In genomic region chr16:94311931-94312330, GRCm38 (mm10) we compare ENCODE assay signal across 7 mouse cellular contexts. TPM values are rescaled to one million over a fixed set of nuclear protein-coding genes. Genes with fewer than 3 reads are reported as not detected.
DNase-seq lines count a peak whose midpoint lies in the region; ATAC-seq and TF ChIP-seq lines count a peak whose summit lies in the region.

No protein-coding gene starts in this region.

- H3K4me2 ChIP-seq in kidney, postnatal 0 days (ENCODE audit: low read length), result peak overlapping the region; percentile 65
- peak overlapping the region; percentile 71 for H3K4me2 ChIP-seq in intestine, postnatal 0 days (replicated peaks; ENCODE audit: low read depth)
- H3K4me2 ChIP-seq in neural tube, embryonic 13.5 days, result peak overlapping the region; percentile 74

- no peak for DNase-seq in kidney, postnatal 0 days (ENCODE audit: low spot score)
- no peak for DNase-seq in kidney, postnatal 25 days
- DNase-seq in gastrocnemius, postnatal 14 days, result no peak
- DNase-seq in adrenal gland, postnatal 10 days, result no peak

- no peaks in the 10 kb centered on the region for H3K9me3 ChIP-seq in kidney, postnatal 0 days (replicated peaks; ENCODE audit: low read length)
- H3K9me3 ChIP-seq in intestine, postnatal 0 days (ENCODE audit: control insufficient read depth), result no peaks in the 10 kb centered on the region
- H3K9me3 ChIP-seq in neural tube, embryonic 13.5 days, result no peaks in the 10 kb centered on the region

- no peak for ATAC-seq in kidney, postnatal 0 days (replicated peaks; ENCODE audit: low FRiP score, low read depth)
- ATAC-seq in intestine, postnatal 0 days, result no peak
- no peak for ATAC-seq in neural tube, embryonic 13.5 days (ENCODE audit: low read depth)

- no peak for TF ChIP-seq POLR2A in embryonic fibroblast, embryonic 13.5 days (IDR thresholded peaks at IDR 0.05; ENCODE audit: low read depth, low read length)

- H3K9ac ChIP-seq in kidney, postnatal 0 days (ENCODE audit: low read depth, low read length), result no peak overlapping the region
- no peak overlapping the region for H3K9ac ChIP-seq in intestine, postnatal 0 days (ENCODE audit: low read depth, low read length)
- peak overlapping the region; percentile 81 for H3K9ac ChIP-seq in neural tube, embryonic 13.5 days

- H3K4me3 ChIP-seq in kidney, postnatal 0 days (replicated peaks; ENCODE audit: low read depth, low read length), result peak overlapping the region; percentile 60
- no peak overlapping the region for H3K4me3 ChIP-seq in embryonic fibroblast, embryonic 13.5 days (ENCODE audit: insufficient read depth, low read length)
- peak overlapping the region; percentile 53; the same call in 1 of the 2 replicates for H3K4me3 ChIP-seq in intestine, postnatal 0 days (ENCODE audit: low read depth, low read length)
- H3K4me3 ChIP-seq in neural tube, embryonic 13.5 days, result peak overlapping the region; percentile 62

- H3K27ac ChIP-seq in kidney, postnatal 0 days, result no peak overlapping the region
- H3K27ac ChIP-seq in embryonic fibroblast, embryonic 13.5 days (ENCODE audit: insufficient read depth, low read length), result 0 out of 2 replicates have a peak overlapping the region, but pooled peaks have one; percentile 3
- H3K27ac ChIP-seq in intestine, postnatal 0 days (ENCODE audit: low read depth, low read length), result no peak overlapping the region
- H3K27ac ChIP-seq in neural tube, embryonic 13.5 days (replicated peaks), result peak overlapping the region; percentile 100

- H3K27me3 ChIP-seq in kidney, postnatal 0 days (ENCODE audit: insufficient read depth, low read length), result no peaks in the 10 kb centered on the region
- no peaks in the 10 kb centered on the region for H3K27me3 ChIP-seq in intestine, postnatal 0 days (replicated peaks; ENCODE audit: control insufficient read depth, insufficient read depth, low read length)
- H3K27me3 ChIP-seq in neural tube, embryonic 13.5 days, result no peaks in the 10 kb centered on the region

- H3K36me3 ChIP-seq in kidney, postnatal 0 days (ENCODE audit: insufficient read depth, low read length), result no peaks in the 10 kb centered on the region
- H3K36me3 ChIP-seq in intestine, postnatal 0 days (ENCODE audit: control insufficient read depth, insufficient read depth), result no peaks in the 10 kb centered on the region
- no peaks in the 10 kb centered on the region for H3K36me3 ChIP-seq in neural tube, embryonic 13.5 days

- intact Hi-C loops in gastrocnemius, postnatal 14 days (cut with DNase I; ENCODE audit: low total_unique reads), result no loop called here

- no peaks in the 10 kb centered on the region for H3K4me1 ChIP-seq in kidney, postnatal 0 days (replicated peaks; ENCODE audit: insufficient read depth, low read length)
- peaks cover 3% of the 10 kb centered on the region; the same call in 1 of the 2 replicates for H3K4me1 ChIP-seq in embryonic fibroblast, embryonic 13.5 days (ENCODE audit: control insufficient read depth, insufficient read depth, low read length)
- no peaks in the 10 kb centered on the region for H3K4me1 ChIP-seq in intestine, postnatal 0 days (replicated peaks; ENCODE audit: control insufficient read depth, insufficient read depth, low read length)
- peaks cover 35% of the 10 kb centered on the region for H3K4me1 ChIP-seq in neural tube, embryonic 13.5 days (replicated peaks)

- TF ChIP-seq CTCF in kidney, postnatal 0 days (IDR thresholded peaks at IDR 0.05; ENCODE audit: low read depth), result no peak
- TF ChIP-seq CTCF in embryonic fibroblast, embryonic 13.5 days (IDR thresholded peaks at IDR 0.05; ENCODE audit: borderline replicate concordance, insufficient read depth, low read length), result no peak
- TF ChIP-seq CTCF in intestine, postnatal 0 days (IDR thresholded peaks at IDR 0.05; ENCODE audit: low read depth), result no peak

- WGBS in kidney, postnatal 0 days, result 70% methylated on average over 4 of the region's 4 CpGs
- WGBS in intestine, postnatal 0 days, result 73% methylated on average over 4 of the region's 4 CpGs
- 63% methylated on average over 4 of the region's 4 CpGs for WGBS in neural tube, embryonic 13.5 days

RNA-seq across cellular contexts. Expression of gene Hlcs, which starts 1.4 kb away (rescaled TPM):
- 5.0 and 5.9 TPM in 2 replicates for polyA plus RNA-seq in kidney, postnatal 0 days (2015; fragmentation: Nextera tagmentation; extraction: Ambion mirVana)
- polyA plus RNA-seq in embryonic fibroblast, embryonic 13.5 days (2011; ENCODE audit: insufficient read length, low read depth, missing spikeins), result 6.6 and 7.0 TPM in 2 replicates
- polyA plus RNA-seq in intestine, postnatal 0 days (2015; fragmentation: Nextera tagmentation; extraction: Ambion mirVana), result 2.8 and 3.6 TPM in 2 replicates
- polyA plus RNA-seq in neural tube, embryonic 13.5 days (2015; fragmentation: Nextera tagmentation; extraction: Ambion mirVana), result 7.9 TPM in 2 replicates
- 1 to 10 TPM; 5.8 to 6.6 TPM for total RNA-seq in gastrocnemius, postnatal 14 days (2021)
- 10 to 100 TPM; 11.9 to 13.5 TPM for total RNA-seq in adrenal gland, postnatal 10 days (2021)

RNA-seq across cellular contexts. Expression of gene Ripply3, which starts 16.3 kb away (rescaled TPM):
- polyA plus RNA-seq in kidney, postnatal 0 days (2015; fragmentation: Nextera tagmentation; extraction: Ambion mirVana), result 14.0 and 14.9 TPM in 2 replicates
- polyA plus RNA-seq in embryonic fibroblast, embryonic 13.5 days (2011; ENCODE audit: insufficient read length, low read depth, missing spikeins), result 0.46 TPM in 1 of 2 replicates, not detected in the other
- 2.7 and 3.1 TPM in 2 replicates for polyA plus RNA-seq in intestine, postnatal 0 days (2015; fragmentation: Nextera tagmentation; extraction: Ambion mirVana)
- 2.3 and 2.6 TPM in 2 replicates for polyA plus RNA-seq in neural tube, embryonic 13.5 days (2015; fragmentation: Nextera tagmentation; extraction: Ambion mirVana)
- 1 to 10 TPM; 1.8 to 2.0 TPM for total RNA-seq in gastrocnemius, postnatal 14 days (2021)
- total RNA-seq in adrenal gland, postnatal 10 days (2021), result 1 to 10 TPM; 3.8 to 4.0 TPM

RNA-seq across cellular contexts. Expression of gene Ttc3, which starts 58.5 kb away (rescaled TPM):
- 152 and 158 TPM in 2 replicates for polyA plus RNA-seq in kidney, postnatal 0 days (2015; fragmentation: Nextera tagmentation; extraction: Ambion mirVana)
- polyA plus RNA-seq in embryonic fibroblast, embryonic 13.5 days (2011; ENCODE audit: insufficient read length, low read depth, missing spikeins), result 140 and 167 TPM in 2 replicates
- 55.2 and 56.6 TPM in 2 replicates for polyA plus RNA-seq in intestine, postnatal 0 days (2015; fragmentation: Nextera tagmentation; extraction: Ambion mirVana)
- 749 and 805 TPM in 2 replicates for polyA plus RNA-seq in neural tube, embryonic 13.5 days (2015; fragmentation: Nextera tagmentation; extraction: Ambion mirVana)
- total RNA-seq in gastrocnemius, postnatal 14 days (2021), result 10 to 100 TPM; 64.0 to 71.5 TPM
- total RNA-seq in adrenal gland, postnatal 10 days (2021), result 100 to 1,000 TPM in 1 of 2 experiments, 10 to 100 TPM in 1; 94.4 to 116 TPM

RNA-seq across cellular contexts. Expression of gene Pigp, which starts 59.7 kb away (rescaled TPM):
- 195 and 220 TPM in 2 replicates for polyA plus RNA-seq in kidney, postnatal 0 days (2015; fragmentation: Nextera tagmentation; extraction: Ambion mirVana)
- polyA plus RNA-seq in embryonic fibroblast, embryonic 13.5 days (2011; ENCODE audit: insufficient read length, low read depth, missing spikeins), result 64.3 and 65.4 TPM in 2 replicates
- 165 and 173 TPM in 2 replicates for polyA plus RNA-seq in intestine, postnatal 0 days (2015; fragmentation: Nextera tagmentation; extraction: Ambion mirVana)
- polyA plus RNA-seq in neural tube, embryonic 13.5 days (2015; fragmentation: Nextera tagmentation; extraction: Ambion mirVana), result 144 TPM in 2 replicates
- 100 to 1,000 TPM; 118 to 127 TPM for total RNA-seq in gastrocnemius, postnatal 14 days (2021)
- total RNA-seq in adrenal gland, postnatal 10 days (2021), result 10 to 100 TPM; 63.3 to 66.8 TPM

Comparison
In these comparisons a context has a peak if more than half of its experiments do, and no peak if none do; other contexts are left out.
1. H3K27ac ChIP-seq: peak in embryonic fibroblast, embryonic 13.5 days (single experiment) and neural tube, embryonic 13.5 days (single experiment); none in kidney, postnatal 0 days (single experiment) and intestine, postnatal 0 days (single experiment).
2. Peak in every context shown above with its lines, with median percentiles within 50 percentile points of each other: H3K4me2 ChIP-seq.